Mouse (Mus musculus) ZHBTc4 (cell line): ENCODE results near the gene Smap2.

ENCODE experiments used
- DNase-seq: peaks from one replicate; pipeline ENCODE4 v3.0.0-alpha.2; 2011; ENCODE audit warnings: low read depth, low spot score

Gene Smap2

GRCm38 (mm10) chr4:121021911-121022310, 4.9 kb upstream of the Smap2 start:
- DNase-seq = peak; percentile 69

GRCm38 (mm10) chr4:121020040-121020790, 3.2 kb upstream of the Smap2 start:
- DNase-seq = no peak

- DNase-seq = no peak
Measured at GRCm38 (mm10) chr4:121018250-121018649, 1.2 kb upstream of the Smap2 start.

- DNase-seq = peak; percentile 54
Measured at GRCm38 (mm10) chr4:121016021-121016898, 787 bp downstream of the Smap2 start.

- DNase-seq = no peak
Measured at GRCm38 (mm10) chr4:121015268-121015659, 1.8 kb downstream of the Smap2 start.

GRCm38 (mm10) chr4:121014594-121015267, 2.3 kb downstream of the Smap2 start:
- no peak for DNase-seq

- no peak for DNase-seq
Measured at GRCm38 (mm10) chr4:121010770-121011549, 6.1 kb downstream of the Smap2 start.

- DNase-seq = no peak
Measured at GRCm38 (mm10) chr4:121009151-121009550, 7.9 kb downstream of the Smap2 start.

- DNase-seq = no peak
Measured at GRCm38 (mm10) chr4:121008071-121008745, 8.8 kb downstream of the Smap2 start.

- DNase-seq = no peak
Measured at GRCm38 (mm10) chr4:121007006-121007405, 10.0 kb downstream of the Smap2 start.

- no peak for DNase-seq
Measured at GRCm38 (mm10) chr4:121004679-121005078, 12.4 kb downstream of the Smap2 start.

- no peak for DNase-seq
Measured at GRCm38 (mm10) chr4:121003611-121004091, 13.4 kb downstream of the Smap2 start.

- no peak for DNase-seq
Measured at GRCm38 (mm10) chr4:121002400-121003171, 14.5 kb downstream of the Smap2 start.

GRCm38 (mm10) chr4:121001659-121002058, 15.4 kb downstream of the Smap2 start:
- no peak for DNase-seq

GRCm38 (mm10) chr4:121001042-121001441, 16.0 kb downstream of the Smap2 start:
- no peak for DNase-seq

GRCm38 (mm10) chr4:120995911-120996310, 21.1 kb downstream of the Smap2 start:
- no peak for DNase-seq

GRCm38 (mm10) chr4:120993025-120993424, 24.0 kb downstream of the Smap2 start:
- no peak for DNase-seq

- no peak for DNase-seq
Measured at GRCm38 (mm10) chr4:120992284-120992683, 24.8 kb downstream of the Smap2 start.

GRCm38 (mm10) chr4:120987319-120987718, 29.7 kb downstream of the Smap2 start:
- DNase-seq = no peak

GRCm38 (mm10) chr4:120986446-120986845, 30.6 kb downstream of the Smap2 start:
- DNase-seq = peak; percentile 32
